Mouse (Mus musculus) hindbrain, embryonic 16.5 days (tissue): ENCODE measurements at regions not wholly inside any gene's neighbourhood (a gene's known extent, or its start where the extent isn't known, plus 50 kb on each side); places are given as distances from the start of the nearest gene placed in this dataset.

Experiments
- ATAC-seq: fragments of 200-750 bp; cut with Nextera tagmentation; 2 replicates; pipeline ENCODE4 v1.8.0; 2017; ENCODE audit warnings: moderate TSS enrichment, moderate library complexity
- H3K27ac ChIP-seq: fragments of 300-500 bp; sonication (generic); 2 replicates; pipeline ENCODE4 v1.5.1; 2014; ENCODE audit warnings: low read depth, mild to moderate bottlenecking, control low read depth, low read length, moderate library complexity
- H3K27me3 ChIP-seq: fragments of 300-500 bp; sonication (generic); replicated peaks from 2 replicates; pipeline ENCODE4 v1.6.1; 2014; ENCODE audit warnings: low read length; ENCODE audit not compliant: control insufficient read depth, insufficient read depth
- H3K36me3 ChIP-seq: fragments of 300-500 bp; sonication (generic); 2 replicates; pipeline ENCODE4 v1.6.1; 2014; ENCODE audit warnings: mild to moderate bottlenecking, low read length, moderate library complexity, mixed read lengths; ENCODE audit not compliant: control insufficient read depth, insufficient read depth
- H3K4me1 ChIP-seq: fragments of 300-500 bp; sonication (generic); 2 replicates; pipeline ENCODE4 v1.6.1; 2014; ENCODE audit warnings: low read depth, low read length; ENCODE audit not compliant: control insufficient read depth, insufficient read depth
- H3K4me2 ChIP-seq: fragments of 300-500 bp; sonication (generic); 2 replicates; pipeline ENCODE4 v1.6.1; 2014; ENCODE audit warnings: mild to moderate bottlenecking, low read length, control low read depth, moderate library complexity
- H3K4me3 ChIP-seq: fragments of 300-500 bp; sonication (generic); 2 replicates; pipeline ENCODE4 v1.5.1; 2014; ENCODE audit warnings: mild to moderate bottlenecking, low read length, control low read depth, moderate library complexity
- H3K9ac ChIP-seq: fragments of 300-500 bp; sonication (generic); 2 replicates; pipeline ENCODE4 v1.6.1; 2014; ENCODE audit warnings: low read depth, mild to moderate bottlenecking, control low read depth, low read length, moderate library complexity
- H3K9me3 ChIP-seq: fragments of 300-500 bp; sonication (generic); 2 replicates; pipeline ENCODE4 v1.6.1; 2014; ENCODE audit warnings: mild to moderate bottlenecking, low read length, moderate library complexity; ENCODE audit not compliant: control insufficient read depth
- WGBS: fragments of 180-500 bp; shearing (Covaris S2); extraction: QIAGEN DNeasy Blood & Tissue Kit; methylation state at CpG from one replicate; pipeline ENCODE4 v1.1.7; 2014; 5-methylcytosine and 5-hydroxymethylcytosine counted together

DNA sequence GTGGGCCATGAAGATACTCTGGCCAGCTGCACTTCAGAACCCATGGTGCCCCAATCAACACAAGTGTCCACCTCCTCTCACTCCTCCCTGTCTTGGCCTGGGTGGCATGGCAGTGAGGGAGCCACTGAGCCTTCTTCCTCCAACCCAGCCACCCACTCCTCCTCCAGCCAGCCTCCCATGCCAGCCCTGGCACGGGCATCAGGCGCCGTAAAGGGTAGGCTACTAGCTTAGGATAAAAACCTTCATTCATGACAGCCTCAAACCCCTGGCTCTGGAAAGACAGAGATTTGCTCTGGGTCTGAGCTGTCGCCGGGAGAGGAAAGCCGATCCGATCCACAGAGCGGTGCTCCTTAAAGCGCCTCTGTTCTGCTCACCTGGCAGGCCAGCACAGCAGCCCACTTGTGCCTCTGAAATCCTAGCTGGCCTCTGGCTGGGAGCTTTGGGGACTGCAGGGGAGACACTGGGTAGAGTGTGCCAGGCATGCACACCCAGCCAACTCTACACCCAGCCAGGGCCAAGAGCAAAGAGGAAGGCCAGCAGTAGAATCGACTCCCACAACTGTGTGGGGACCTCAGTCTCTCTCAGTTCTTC, 268.2 kb upstream of the Zmiz1 start:
- Histone ChIP-seq H3K4me1 (peaks cover 12% of the 10 kb centered on the region), H3K27me3 (no peaks in the 10 kb centered on the region), H3K9ac (no peak overlapping the region), H3K9me3 (no peaks in the 10 kb centered on the region), H3K4me3 (no peak overlapping the region), H3K4me2 (no peak overlapping the region), H3K27ac (no peak overlapping the region), H3K36me3 (no peaks in the 10 kb centered on the region)
- 85% methylated on average over 10 of the region's 10 CpGs for WGBS
- no peak for ATAC-seq

DNA sequence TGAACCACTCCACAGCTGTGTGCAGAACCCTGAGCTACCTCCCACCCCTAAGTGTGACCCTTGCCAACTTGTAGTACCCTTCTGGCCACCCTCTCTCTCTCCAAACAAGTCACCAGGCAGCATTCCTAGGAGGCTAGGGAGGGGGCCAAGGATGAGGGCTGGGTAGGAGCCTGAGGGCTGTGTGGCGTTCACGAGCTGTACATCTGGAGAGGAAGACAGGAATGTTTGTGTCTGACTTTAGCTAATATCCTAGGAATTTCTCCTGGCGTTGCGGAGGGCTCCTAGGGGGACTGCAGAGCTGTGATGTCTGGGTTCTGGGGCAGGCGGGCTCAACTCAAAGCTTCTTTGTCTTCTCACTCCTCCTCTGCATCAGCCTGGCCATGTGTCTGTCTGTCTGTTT, 262.2 kb upstream of the Zmiz1 start:
- no peaks in the 10 kb centered on the region for H3K27me3 ChIP-seq
- 49% methylated on average over 5 of the region's 5 CpGs for WGBS
- no peak overlapping the region for H3K9ac ChIP-seq
- no peaks in the 10 kb centered on the region for H3K36me3 ChIP-seq
- H3K4me1 ChIP-seq = no peaks in the 10 kb centered on the region
- ATAC-seq = no peak
- H3K4me2 ChIP-seq = no peak overlapping the region
- H3K4me3 ChIP-seq = no peak overlapping the region
- no peaks in the 10 kb centered on the region for H3K9me3 ChIP-seq
- no peak overlapping the region for H3K27ac ChIP-seq

DNA sequence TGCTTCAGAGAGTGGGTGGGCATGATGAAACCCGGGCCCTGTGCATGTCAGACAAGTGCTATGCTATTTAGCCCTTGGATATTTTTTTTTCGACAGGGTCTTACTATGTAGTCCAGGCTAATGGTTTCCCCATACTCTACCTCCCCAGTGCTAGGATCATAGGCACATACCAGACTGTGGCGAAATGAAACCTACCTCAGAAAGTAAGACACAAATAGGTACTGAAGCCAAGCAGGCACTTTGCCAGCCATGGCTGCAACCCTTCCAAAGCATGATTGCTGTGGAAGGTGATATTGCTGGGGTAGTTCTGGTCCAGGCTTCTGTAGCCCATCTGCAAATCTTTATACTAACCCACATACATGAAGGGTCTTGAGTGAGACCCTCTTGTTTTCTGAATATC, 259.1 kb upstream of the Zmiz1 start:
- H3K4me1 ChIP-seq = no peaks in the 10 kb centered on the region
- H3K9ac ChIP-seq = no peak overlapping the region
- H3K27me3 ChIP-seq = no peaks in the 10 kb centered on the region
- H3K9me3 ChIP-seq = no peaks in the 10 kb centered on the region
- H3K4me3 ChIP-seq = no peak overlapping the region
- H3K4me2 ChIP-seq = no peak overlapping the region
- no peak for ATAC-seq
- WGBS = 78% methylated on average over 3 of the region's 3 CpGs
- H3K36me3 ChIP-seq = no peaks in the 10 kb centered on the region
- no peak overlapping the region for H3K27ac ChIP-seq

DNA sequence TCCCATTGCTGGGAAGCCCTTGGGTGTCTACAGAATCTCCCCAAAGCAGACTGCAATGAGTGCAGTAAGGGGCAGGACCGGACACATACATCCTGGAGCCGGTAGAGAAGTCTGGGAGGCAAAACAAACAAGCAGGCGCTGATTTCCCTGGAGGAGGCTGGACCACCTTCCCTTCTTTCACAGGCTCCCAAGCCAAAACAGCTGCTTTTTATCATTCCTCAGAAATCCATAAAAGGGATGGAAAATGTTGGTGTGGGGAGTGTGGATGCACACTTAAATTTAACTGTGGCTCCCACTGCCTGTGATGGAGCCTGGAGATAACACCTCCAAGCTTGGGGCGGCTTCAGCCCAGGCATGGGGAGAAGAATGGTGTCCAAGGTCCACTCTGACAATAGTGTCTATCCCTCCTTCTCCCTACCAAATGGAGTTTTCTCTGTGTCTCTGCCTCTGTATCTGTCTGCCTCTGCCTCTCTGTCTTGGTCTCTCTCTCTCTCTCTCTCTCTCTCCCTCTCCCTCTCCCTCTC, 258.3 kb upstream of the Zmiz1 start:
- no peaks in the 10 kb centered on the region for H3K4me1 ChIP-seq
- WGBS = 78% methylated on average over 4 of the region's 4 CpGs
- H3K4me3 ChIP-seq = no peak overlapping the region
- H3K36me3 ChIP-seq = no peaks in the 10 kb centered on the region
- no peaks in the 10 kb centered on the region for H3K9me3 ChIP-seq
- ATAC-seq = no peak
- no peak overlapping the region for H3K4me2 ChIP-seq
- H3K27me3 ChIP-seq = no peaks in the 10 kb centered on the region
- no peak overlapping the region for H3K27ac ChIP-seq
- no peak overlapping the region for H3K9ac ChIP-seq

DNA sequence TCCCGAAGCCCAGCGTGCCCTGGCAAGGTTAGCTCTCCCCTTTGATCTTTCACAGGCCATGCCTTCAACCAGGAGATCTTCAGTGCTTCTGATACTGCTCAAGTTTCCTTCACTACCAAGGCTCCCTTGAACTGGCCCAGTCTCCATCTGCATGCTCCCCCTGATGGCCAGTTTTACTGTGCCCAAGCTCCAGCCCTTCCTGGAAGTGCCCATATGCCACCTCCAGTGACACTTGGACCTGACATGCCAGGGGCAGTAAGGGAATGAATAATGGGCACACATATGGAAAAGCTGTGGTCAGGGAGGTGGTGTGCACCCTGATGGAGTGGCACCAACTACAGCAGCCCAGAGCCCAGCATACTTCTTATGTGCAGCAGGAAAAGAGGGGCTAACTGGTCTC, 256.7 kb upstream of the Zmiz1 start:
- H3K4me1 ChIP-seq = no peaks in the 10 kb centered on the region
- 98% methylated on average over 2 of the region's 2 CpGs for WGBS
- no peak overlapping the region for H3K4me3 ChIP-seq
- no peak for ATAC-seq
- no peaks in the 10 kb centered on the region for H3K9me3 ChIP-seq
- no peak overlapping the region for H3K27ac ChIP-seq
- no peaks in the 10 kb centered on the region for H3K36me3 ChIP-seq
- no peak overlapping the region for H3K4me2 ChIP-seq
- no peak overlapping the region for H3K9ac ChIP-seq
- H3K27me3 ChIP-seq = no peaks in the 10 kb centered on the region

DNA sequence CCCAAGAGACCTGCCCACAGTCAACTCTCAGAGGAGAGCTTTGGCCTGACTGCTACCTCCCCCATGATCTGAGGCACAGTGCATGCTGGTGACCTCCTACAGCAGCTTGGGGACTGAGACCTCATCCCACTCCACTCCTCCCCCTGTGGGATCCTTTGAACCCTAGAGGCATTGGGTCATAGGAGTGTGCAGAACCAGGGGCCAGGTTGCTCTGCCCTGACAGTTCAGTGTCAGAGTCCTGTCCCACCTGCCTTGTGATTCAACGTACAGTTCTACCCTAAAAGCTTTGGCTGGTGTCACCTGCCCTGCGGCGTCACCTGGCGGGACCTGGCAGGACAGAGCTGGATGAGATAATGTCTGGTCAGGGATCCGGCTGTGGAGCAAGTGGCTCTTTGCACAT, 254.9 kb upstream of the Zmiz1 start:
- Histone ChIP-seq H3K4me3 (no peak overlapping the region), H3K4me1 (no peaks in the 10 kb centered on the region), H3K36me3 (no peaks in the 10 kb centered on the region), H3K27me3 (no peaks in the 10 kb centered on the region), H3K27ac (no peak overlapping the region), H3K9ac (no peak overlapping the region), H3K4me2 (no peak overlapping the region), H3K9me3 (no peaks in the 10 kb centered on the region)
- no peak for ATAC-seq
- WGBS = 94% methylated on average over 5 of the region's 5 CpGs

DNA sequence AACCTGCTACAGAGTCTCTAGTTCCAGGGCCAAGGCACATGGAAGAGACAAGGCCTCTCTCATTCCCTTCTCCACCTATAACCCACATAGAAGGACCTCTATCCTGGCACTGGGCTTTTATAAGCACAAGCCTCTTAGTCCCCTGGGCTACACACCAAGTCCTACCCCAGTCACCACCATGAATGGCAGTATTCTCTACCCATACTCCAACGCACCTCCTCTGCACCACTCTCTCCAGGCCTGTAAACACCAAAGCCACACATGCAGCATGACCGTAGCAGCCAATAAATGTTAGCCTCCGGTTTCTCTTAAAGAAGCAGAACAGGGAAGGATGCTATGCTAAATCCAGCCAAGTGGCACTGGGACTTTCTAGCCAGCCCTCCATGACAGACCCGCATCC, 252.1 kb upstream of the Zmiz1 start:
- Histone ChIP-seq H3K4me2 (no peak overlapping the region), H3K27ac (no peak overlapping the region)

DNA sequence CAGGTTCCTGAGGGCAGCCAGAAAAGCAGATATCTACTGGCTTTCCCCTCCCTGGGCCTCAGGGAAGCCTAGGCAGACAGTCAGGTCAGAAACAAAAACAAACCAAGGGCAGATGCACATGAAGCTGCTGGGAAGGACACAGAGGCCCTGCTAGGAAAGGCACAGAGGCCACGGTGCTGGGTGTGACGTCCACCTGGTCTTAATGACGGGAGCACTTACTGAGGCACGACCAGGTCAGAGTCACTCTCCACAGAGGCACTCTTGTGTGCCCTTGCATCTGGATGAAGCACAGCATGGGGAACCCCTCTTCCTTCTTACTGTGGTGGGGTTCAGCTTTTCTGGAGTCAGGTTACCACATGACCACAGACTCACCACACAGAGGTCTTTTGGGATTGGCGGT, 251.6 kb upstream of the Zmiz1 start:
- Histone ChIP-seq H3K4me2 (no peak overlapping the region), H3K4me1 (no peaks in the 10 kb centered on the region), H3K27me3 (no peaks in the 10 kb centered on the region), H3K27ac (no peak overlapping the region), H3K4me3 (no peak overlapping the region), H3K9ac (0 out of 2 replicates have a peak overlapping the region, but pooled peaks have one; percentile 6), H3K36me3 (no peaks in the 10 kb centered on the region), H3K9me3 (no peaks in the 10 kb centered on the region)
- WGBS = 79% methylated on average over 5 of the region's 5 CpGs
- ATAC-seq = no peak

More for the DNA sequence above, 252.1 kb upstream of the Zmiz1 start:
- no peaks in the 10 kb centered on the region for H3K27me3 ChIP-seq
- H3K4me3 ChIP-seq = no peak overlapping the region
- no peak overlapping the region for H3K9ac ChIP-seq
- no peaks in the 10 kb centered on the region for H3K4me1 ChIP-seq
- no peaks in the 10 kb centered on the region for H3K9me3 ChIP-seq
- 79% methylated on average over 4 of the region's 4 CpGs for WGBS
- H3K36me3 ChIP-seq = no peaks in the 10 kb centered on the region
- no peak for ATAC-seq

DNA sequence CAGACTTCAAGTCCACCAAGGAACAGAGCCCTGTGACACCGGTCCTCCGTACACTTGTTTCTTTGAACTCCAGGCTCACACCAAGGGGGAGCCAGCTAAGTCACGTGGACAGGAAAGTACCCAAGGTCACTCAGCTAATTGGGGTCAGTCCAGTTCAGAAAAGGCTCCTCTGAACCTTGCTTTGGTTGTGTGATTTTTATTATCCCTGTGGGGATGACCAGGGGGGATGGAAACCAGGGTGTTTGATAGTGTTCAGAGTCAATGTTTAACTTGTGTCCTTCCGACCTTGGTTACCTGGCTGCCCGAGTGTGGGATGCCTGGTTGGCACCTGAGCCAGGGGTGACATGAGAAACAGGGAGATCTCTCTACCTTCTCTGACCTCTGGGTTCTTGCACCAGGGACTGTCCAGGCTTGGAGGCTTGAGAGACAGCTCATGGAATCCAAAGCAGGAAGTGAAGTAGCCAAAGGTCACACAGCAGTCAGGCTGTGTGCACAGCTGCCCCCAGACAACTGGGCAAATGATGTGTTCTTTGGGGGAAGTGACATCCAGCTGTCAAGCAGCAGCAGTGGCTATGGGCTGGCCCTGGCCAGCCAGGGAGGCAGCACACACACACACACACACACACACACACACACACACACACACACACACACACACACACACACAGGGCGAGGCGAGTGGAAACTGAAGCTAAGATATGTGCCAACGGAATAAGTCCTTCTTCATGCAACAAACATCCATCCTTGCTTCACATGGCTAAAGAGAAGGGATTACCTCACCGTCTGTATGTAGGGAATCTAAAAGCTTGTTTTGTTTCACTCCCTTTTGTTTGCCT, 250.5 kb upstream of the Zmiz1 start:
- Histone ChIP-seq H3K9me3 (no peaks in the 10 kb centered on the region), H3K9ac (no peak overlapping the region), H3K36me3 (no peaks in the 10 kb centered on the region), H3K4me3 (no peak overlapping the region), H3K4me1 (no peaks in the 10 kb centered on the region), H3K27me3 (no peaks in the 10 kb centered on the region), H3K27ac (no peak overlapping the region), H3K4me2 (no peak overlapping the region)
- ATAC-seq = no peak
- 80% methylated on average over 9 of the region's 9 CpGs for WGBS
